Mouse (Mus musculus) frontal cortex, adult 2 months (tissue): ENCODE measurements around the gene Grb2. TPM values are rescaled to one million over a fixed set of nuclear protein-coding genes. Genes with fewer than 3 reads are reported as not detected.
A peak's percentile ranks its signal among the peaks of the same experiment; 100 is the strongest.
"Not testable (repeated sequence)": the region's sequence is repeated elsewhere in the genome, so short reads cannot be mapped to it uniquely, and the experiment has no call there.

Experiments used
- DNase-seq, 2 experiments: peaks; one replicate each; pipeline ENCODE4 v3.0.0; 2022; ENCODE audit warnings: low spot score in 1 of 2; ENCODE audit errors: extremely low spot score in 1 of 2
- polyA plus RNA-seq: library from polyadenylated mRNA; depleted of rRNA; stranded (reverse); fragments of >200 nt; gene quantifications from 2 replicates; pipeline ENCODE4 v1.2.3, GENCODE M21; 2012

The Grb2 gene
- polyA plus RNA-seq, 1 experiment, result 200 TPM

GRCm38 (mm10) chr11:115653194-115653593 lies 55.2 kb downstream of the Grb2 start:
- DNase-seq, result peak in 1 of 2 experiments; percentile 57

- DNase-seq, result no peak
Measured at GRCm38 (mm10) chr11:115651680-115652079, 56.7 kb downstream of the Grb2 start.

GRCm38 (mm10) chr11:115649706-115650105 lies 58.7 kb downstream of the Grb2 start:
- DNase-seq, result peak in 1 of 2 experiments; percentile 55

GRCm38 (mm10) chr11:115647459-115647858 lies 60.9 kb downstream of the Grb2 start:
- peak in 1 of 2 experiments; percentile 79 for DNase-seq

GRCm38 (mm10) chr11:115646439-115646838 lies 62.0 kb downstream of the Grb2 start:
- DNase-seq, result no peak

GRCm38 (mm10) chr11:115645498-115645897 lies 62.9 kb downstream of the Grb2 start:
- DNase-seq, result not testable (repeated sequence)

GRCm38 (mm10) chr11:115644308-115644707 lies 64.1 kb downstream of the Grb2 start:
- DNase-seq, result no peak

- no peak for DNase-seq
Measured at GRCm38 (mm10) chr11:115643265-115643664, 65.1 kb downstream of the Grb2 start.

- DNase-seq, result no peak
Measured at GRCm38 (mm10) chr11:115642705-115643104, 65.7 kb downstream of the Grb2 start.

- no peak for DNase-seq
Measured at GRCm38 (mm10) chr11:115641664-115642036, 66.7 kb downstream of the Grb2 start.

- DNase-seq, result peak in 1 of 2 experiments; percentile 52
Measured at GRCm38 (mm10) chr11:115640978-115641663, 67.3 kb downstream of the Grb2 start.

GRCm38 (mm10) chr11:115640311-115640828 lies 68.0 kb downstream of the Grb2 start:
- DNase-seq, result no peak

GRCm38 (mm10) chr11:115639540-115639939 lies 68.9 kb downstream of the Grb2 start:
- DNase-seq, result no peak

GRCm38 (mm10) chr11:115638498-115639409 lies 69.6 kb downstream of the Grb2 start:
- no peak for DNase-seq

- DNase-seq, result no peak
Measured at GRCm38 (mm10) chr11:115636960-115637359, 71.4 kb downstream of the Grb2 start.

GRCm38 (mm10) chr11:115635484-115635883 lies 72.9 kb downstream of the Grb2 start:
- DNase-seq, result no peak

GRCm38 (mm10) chr11:115635041-115635440 lies 73.4 kb downstream of the Grb2 start:
- no peak for DNase-seq

- DNase-seq, result no peak
Measured at GRCm38 (mm10) chr11:115634109-115634508, 74.3 kb downstream of the Grb2 start.

GRCm38 (mm10) chr11:115632862-115633261 lies 75.5 kb downstream of the Grb2 start:
- no peak for DNase-seq

GRCm38 (mm10) chr11:115632247-115632646 lies 76.2 kb downstream of the Grb2 start:
- DNase-seq, result no peak

GRCm38 (mm10) chr11:115631505-115631890 lies 76.9 kb downstream of the Grb2 start:
- peak in 1 of 2 experiments; percentile 67 for DNase-seq
